Mouse (Mus musculus) kidney, adult 9 months (tissue): Measurements from ENCODE around the gene Pemt.

Experiments used
- DNase-seq: peaks from one replicate; pipeline ENCODE4 v3.0.0; 2022

Pemt gene

GRCm38 (mm10) chr11:59941391-59941790 lies 104.9 kb downstream of the Pemt start:
- peak; percentile 28 for DNase-seq

- no peak for DNase-seq
Measured at GRCm38 (mm10) chr11:59940645-59941044, 105.6 kb downstream of the Pemt start.

- DNase-seq, result peak; percentile 59
Measured at GRCm38 (mm10) chr11:59939821-59940220, 106.5 kb downstream of the Pemt start.

- no peak for DNase-seq
Measured at GRCm38 (mm10) chr11:59937615-59938014, 108.7 kb downstream of the Pemt start.

GRCm38 (mm10) chr11:59937023-59937422 lies 109.3 kb downstream of the Pemt start:
- no peak for DNase-seq

- no peak for DNase-seq
Measured at GRCm38 (mm10) chr11:59933943-59934342, 112.3 kb downstream of the Pemt start.

- no peak for DNase-seq
Measured at GRCm38 (mm10) chr11:59932560-59933337, 113.5 kb downstream of the Pemt start.

- DNase-seq, result no peak
Measured at GRCm38 (mm10) chr11:59930031-59930430, 116.3 kb downstream of the Pemt start.

GRCm38 (mm10) chr11:59921265-59921664 lies 125.0 kb downstream of the Pemt start:
- peak; percentile 82 for DNase-seq
